ENCODE assay signal across 9 mouse cellular contexts in the genomic region with DNA sequence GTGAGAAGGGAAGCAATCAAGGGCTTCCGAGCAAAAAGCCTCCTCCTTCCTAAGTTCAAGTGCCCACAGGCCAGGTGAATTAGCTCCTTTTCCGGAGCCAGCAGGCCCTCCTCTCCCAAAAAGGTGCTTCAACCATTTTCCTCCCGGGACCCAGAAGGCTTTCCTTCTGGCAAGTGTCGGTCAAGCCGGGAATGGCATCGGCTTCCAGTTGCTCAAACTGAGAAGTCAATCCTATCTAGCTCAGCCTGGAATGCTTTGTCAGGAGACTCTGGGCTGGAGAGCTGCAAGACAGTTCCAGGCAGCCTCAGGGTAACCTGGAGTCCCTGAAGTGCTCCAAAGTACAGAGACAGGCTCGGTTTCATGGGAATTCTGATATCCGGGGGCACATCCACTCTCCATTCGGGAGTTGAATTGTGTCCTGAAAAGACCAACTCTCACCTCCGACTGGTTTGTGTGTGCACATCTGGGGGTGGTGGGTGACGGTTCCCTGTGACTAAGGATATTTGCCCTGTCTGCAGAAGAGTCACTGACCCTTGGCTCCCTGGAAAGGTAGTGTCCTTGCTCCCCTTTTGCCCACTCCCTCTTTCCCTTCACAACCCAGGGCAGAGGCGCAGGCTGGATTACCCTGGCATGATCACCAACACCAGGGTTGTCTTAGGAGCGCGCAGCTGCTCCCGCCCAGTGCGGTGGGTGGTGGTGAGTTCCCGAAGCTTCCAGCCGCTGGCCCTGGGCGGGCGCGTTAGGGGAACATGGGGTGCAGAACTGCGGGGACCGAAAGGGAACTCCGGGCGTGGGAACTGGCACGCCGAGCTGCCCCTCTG. TPM values are rescaled to one million over a fixed set of nuclear protein-coding genes. Genes with fewer than 3 reads are reported as not detected.
DNase-seq lines count a peak whose midpoint lies in the region; ATAC-seq and TF ChIP-seq lines count a peak whose summit lies in the region.
"Had no signal": no experiment of that assay in that cellular context is flagged by ENCODE, and none has a peak within 500 bp of the region (broad histone marks: within the 10 kb centered on the region; RNA-seq: fewer than 3 reads in every experiment).

No protein-coding gene starts in this region.

- TF ChIP-seq CTCF in E14TG2a.4 (conservative IDR thresholded peaks at IDR 0.05; ENCODE audit: low read length) = no peak
- no peak for TF ChIP-seq CTCF in liver, postnatal 0 days (IDR thresholded peaks at IDR 0.05; ENCODE audit: low read depth)

- TF ChIP-seq EP300 in liver, postnatal 0 days (IDR thresholded peaks at IDR 0.05; ENCODE audit: low read depth) = no peak

- 10% methylated on average over 27 of the region's 27 CpGs for WGBS in forebrain, embryonic 11.5 days
- 22% methylated on average over 27 of the region's 27 CpGs for WGBS in intestine, embryonic 16.5 days
- 13% methylated on average over 27 of the region's 27 CpGs for WGBS in liver, postnatal 0 days (ENCODE audit: insufficient replicate concordance)

- H3K36me3 ChIP-seq in E14TG2a.4 (ENCODE audit: insufficient read depth, low read length) = no peaks in the 10 kb centered on the region
- no peaks in the 10 kb centered on the region for H3K36me3 ChIP-seq in forebrain, embryonic 11.5 days (ENCODE audit: control insufficient read depth, insufficient read depth, low read length)
- no peaks in the 10 kb centered on the region for H3K36me3 ChIP-seq in intestine, embryonic 16.5 days (ENCODE audit: control insufficient read depth, insufficient read depth, low read length)
- no peaks in the 10 kb centered on the region for H3K36me3 ChIP-seq in liver, postnatal 0 days (replicated peaks; ENCODE audit: insufficient read depth, low read length)

- H3K27ac ChIP-seq in forebrain, embryonic 11.5 days (ENCODE audit: low read depth, low read length) = no peak overlapping the region
- H3K27ac ChIP-seq in intestine, embryonic 16.5 days (ENCODE audit: low read length) = no peak overlapping the region
- no peak overlapping the region for H3K27ac ChIP-seq in liver, postnatal 0 days (ENCODE audit: low read depth)
- H3K27ac ChIP-seq: macrophage had no signal

- peaks cover 61% of the 10 kb centered on the region for H3K27me3 ChIP-seq in E14TG2a.4 (ENCODE audit: insufficient read depth, low read length)
- peaks cover 22% of the 10 kb centered on the region for H3K27me3 ChIP-seq in forebrain, embryonic 11.5 days (ENCODE audit: control insufficient read depth, insufficient read depth, low read length)
- no peaks in the 10 kb centered on the region; the same call in 1 of the 2 replicates for H3K27me3 ChIP-seq in intestine, embryonic 16.5 days (replicated peaks; ENCODE audit: control insufficient read depth, insufficient read depth, low read length)
- H3K27me3 ChIP-seq in liver, postnatal 0 days (ENCODE audit: insufficient read depth, low read length) = peaks cover 30% of the 10 kb centered on the region

- H3K9ac ChIP-seq in forebrain, embryonic 11.5 days (ENCODE audit: low read length) = peak overlapping the region; percentile 55
- peak overlapping the region; percentile 71 for H3K9ac ChIP-seq in intestine, embryonic 16.5 days (ENCODE audit: low read depth, low read length)
- H3K9ac ChIP-seq in liver, postnatal 0 days (replicated peaks) = no peak overlapping the region

- no peak for ATAC-seq in forebrain, embryonic 11.5 days (replicated peaks; ENCODE audit: low FRiP score)
- ATAC-seq in intestine, embryonic 16.5 days = no peak
- no peak for ATAC-seq in liver, postnatal 0 days
- ATAC-seq in inflammation-experienced regulatory T-cells, adult 6 months = no peak

- DNase-seq in cerebellum, adult 11-12 months = peak; percentile 6
- DNase-seq in cerebellum, adult 11 months = no peak
- no peak for DNase-seq in forebrain, embryonic 11.5 days (ENCODE audit: low spot score)
- DNase-seq in liver, postnatal 0 days = peak; percentile 13
- DNase-seq in right cerebral cortex, postnatal 25 days = peak; percentile 14

- peaks cover 36% of the 10 kb centered on the region for H3K4me1 ChIP-seq in E14TG2a.4 (replicated peaks; ENCODE audit: low read depth, low read length)
- H3K4me1 ChIP-seq in forebrain, embryonic 11.5 days (replicated peaks; ENCODE audit: control insufficient read depth, insufficient read depth, low read length) = peaks cover 14% of the 10 kb centered on the region
- H3K4me1 ChIP-seq in intestine, embryonic 16.5 days (ENCODE audit: control insufficient read depth, insufficient read depth, low read length) = peaks cover 24% of the 10 kb centered on the region
- H3K4me1 ChIP-seq in liver, postnatal 0 days (ENCODE audit: insufficient read depth) = peaks cover 4% of the 10 kb centered on the region; the same call in 1 of the 2 replicates

- peak overlapping the region; percentile 88 for H3K4me2 ChIP-seq in forebrain, embryonic 11.5 days (ENCODE audit: low read depth, low read length, severe bottlenecking)
- peak overlapping the region; percentile 95 for H3K4me2 ChIP-seq in intestine, embryonic 16.5 days (ENCODE audit: low read depth, low read length)
- H3K4me2 ChIP-seq in liver, postnatal 0 days (ENCODE audit: low read depth, low read length) = peak overlapping the region; percentile 76

- peak overlapping the region; percentile 79 for H3K4me3 ChIP-seq in E14TG2a.4 (replicated peaks; ENCODE audit: low read length)
- peak overlapping the region; percentile 58 for H3K4me3 ChIP-seq in forebrain, embryonic 11.5 days (ENCODE audit: low read depth, low read length)
- peak overlapping the region; percentile 63 for H3K4me3 ChIP-seq in intestine, embryonic 16.5 days (ENCODE audit: low read length)
- peak overlapping the region; percentile 53 for H3K4me3 ChIP-seq in liver, postnatal 0 days (ENCODE audit: low read depth, low read length)

- no peaks in the 10 kb centered on the region for H3K9me3 ChIP-seq in E14TG2a.4 (ENCODE audit: low read length)
- no peaks in the 10 kb centered on the region for H3K9me3 ChIP-seq in forebrain, embryonic 11.5 days (ENCODE audit: control insufficient read depth, low read length)
- no peaks in the 10 kb centered on the region for H3K9me3 ChIP-seq in intestine, embryonic 16.5 days (ENCODE audit: control insufficient read depth, low read length)
- no peaks in the 10 kb centered on the region for H3K9me3 ChIP-seq in liver, postnatal 0 days (ENCODE audit: low read length)

RNA-seq across cellular contexts. Expression of gene Fam84a, which starts 2.6 kb away (rescaled TPM):
- 17.4 and 19.4 TPM in 2 replicates for polyA plus RNA-seq in forebrain, embryonic 11.5 days (2014; fragmentation: Nextera tagmentation; extraction: Ambion mirVana)
- 7.9 and 8.4 TPM in 2 replicates for polyA plus RNA-seq in intestine, embryonic 16.5 days (2015; fragmentation: Nextera tagmentation; extraction: Ambion mirVana)
- polyA plus RNA-seq in liver, postnatal 0 days (2015; fragmentation: Nextera tagmentation; extraction: Ambion mirVana) = 3.1 and 3.5 TPM in 2 replicates
- polyA plus RNA-seq in inflammation-experienced regulatory T-cells, adult 6 months (2017; shearing (Covaris generic)) = under 1 TPM in 1 of 3 experiments, not detected in 2; 0.42 TPM
- polyA plus RNA-seq: macrophage had no signal

Comparison
In these comparisons a context has a peak if more than half of its experiments do, and no peak if none do; other contexts are left out.
1. DNase-seq: peak in cerebellum, adult 11-12 months (single experiment), liver, postnatal 0 days (single experiment) and right cerebral cortex, postnatal 25 days (single experiment); none in cerebellum, adult 11 months (single experiment) and forebrain, embryonic 11.5 days (single experiment).
2. Peak in every context shown above with its lines, with median percentiles within 50 percentile points of each other: H3K4me3 ChIP-seq and H3K4me2 ChIP-seq.